Mouse (Mus musculus) brain, embryonic 14.5 days (tissue): ENCODE results near the gene Kcnv2.

Experiments used
- CTCF ChIP-seq: fragments of 200-500 bp; IDR thresholded peaks from 2 replicates; pipeline ENCODE4 v1.5.1; 2012; ENCODE audit warnings: inconsistent platforms, mild to moderate bottlenecking, moderate library complexity, borderline replicate concordance; ENCODE audit not compliant: insufficient read depth, insufficient read length; ENCODE audit errors: extremely low read depth
- POLR2A ChIP-seq: fragments of 200-500 bp; IDR thresholded peaks from 2 replicates; pipeline ENCODE4 v1.6.1; 2012; ENCODE audit warnings: mild to moderate bottlenecking, inconsistent platforms, borderline replicate concordance; ENCODE audit not compliant: poor library complexity, insufficient read depth, insufficient read length, severe bottlenecking; ENCODE audit errors: extremely low read depth

DNA sequence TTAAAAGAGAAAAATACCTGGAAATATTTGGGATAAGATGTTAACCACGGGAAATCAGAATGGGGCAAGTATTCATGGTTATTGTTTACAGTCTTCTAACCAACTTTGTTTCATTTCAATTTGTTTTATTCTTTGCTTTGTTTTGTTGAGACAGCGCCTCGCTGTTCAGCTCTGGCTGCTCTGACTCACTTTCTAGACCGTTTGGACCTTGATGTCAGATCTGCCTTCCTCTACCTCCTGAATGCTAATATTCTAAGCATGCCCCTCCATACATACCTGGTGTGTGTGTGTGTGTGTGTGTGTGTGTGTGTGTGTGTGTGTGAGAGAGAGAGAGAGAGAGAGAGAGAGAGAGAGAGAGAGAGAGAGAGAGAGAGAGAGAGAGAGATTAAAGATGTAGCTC lies 41.5 kb downstream of the Kcnv2 start:
- TF ChIP-seq CTCF: no peak
- TF ChIP-seq POLR2A: no peak
